Mouse (Mus musculus) embryonic facial prominence, embryonic 13.5 days (tissue): Measurements from ENCODE around the gene Asic1. TPM values are rescaled to one million over a fixed set of nuclear protein-coding genes. Genes with fewer than 3 reads are reported as not detected.
A peak's percentile ranks its signal among the peaks of the same experiment; 100 is the strongest.

ENCODE experiments used
- ATAC-seq: fragments of 200-750 bp; cut with Nextera tagmentation; 2 replicates; pipeline ENCODE4 v1.8.0; 2017; ENCODE audit warnings: low read depth; ENCODE audit not compliant: insufficient number of reproducible peaks, insufficient read depth, low FRiP score, low TSS enrichment
- H3K27ac ChIP-seq: fragments of 300-500 bp; sonication (generic); 2 replicates; pipeline ENCODE4 v1.5.1; 2015; ENCODE audit warnings: moderate library complexity, mild to moderate bottlenecking, inconsistent platforms
- H3K27me3 ChIP-seq: fragments of 300-500 bp; sonication (generic); 2 replicates; pipeline ENCODE4 v1.6.1; 2015; ENCODE audit warnings: mild to moderate bottlenecking, inconsistent platforms
- H3K36me3 ChIP-seq: fragments of 300-500 bp; sonication (generic); 2 replicates; pipeline ENCODE4 v1.6.1; 2015; ENCODE audit warnings: mild to moderate bottlenecking, inconsistent platforms
- H3K4me1 ChIP-seq: fragments of 300-500 bp; sonication (generic); 2 replicates; pipeline ENCODE4 v1.6.1; 2015; ENCODE audit warnings: inconsistent platforms
- H3K4me2 ChIP-seq: fragments of 300-500 bp; sonication (generic); 2 replicates; pipeline ENCODE4 v1.6.1; 2015; ENCODE audit warnings: moderate library complexity, mild to moderate bottlenecking, inconsistent platforms
- H3K4me3 ChIP-seq: fragments of 300-500 bp; sonication (generic); 2 replicates; pipeline ENCODE4 v1.5.1; 2015; ENCODE audit warnings: mild to moderate bottlenecking, inconsistent platforms
- H3K9ac ChIP-seq: fragments of 300-500 bp; sonication (generic); 2 replicates; pipeline ENCODE4 v1.6.1; 2015; ENCODE audit warnings: mild to moderate bottlenecking, inconsistent platforms
- H3K9me3 ChIP-seq: fragments of 300-500 bp; sonication (generic); 2 replicates; pipeline ENCODE4 v1.6.1; 2016; ENCODE audit warnings: inconsistent platforms
- WGBS: fragments of 180-500 bp; shearing (Covaris S2); methylation state at CpG from one replicate; pipeline ENCODE4 v1.1.7; 2015; ENCODE audit warnings: mixed read lengths; 5-methylcytosine and 5-hydroxymethylcytosine counted together
- polyA plus RNA-seq: library from polyadenylated mRNA; unstranded; fragments of >200 nt; fragmentation: Nextera tagmentation; extraction: Ambion mirVana; gene quantifications from 2 replicates; pipeline ENCODE4 v1.2.1, GENCODE M21; 2015

The Asic1 gene
- polyA plus RNA-seq, 1 experiment from 2014 or later: 4.2 TPM

GRCm38 (mm10) chr15:99650304-99650703 is 19.9 kb upstream of the Asic1 start:
- peak overlapping the region; percentile 80 for H3K9ac ChIP-seq
- WGBS: 49% methylated on average over 2 of the region's 2 CpGs
- H3K27ac ChIP-seq: no peak overlapping the region

GRCm38 (mm10) chr15:99651163-99651872 is 18.9 kb upstream of the Asic1 start, which contains the start of gene Racgap1:
Gene Racgap1 (minus strand): TSS chr15:99651656.
- ATAC-seq: peak; percentile 91
- Histone ChIP-seq H3K36me3 (no peaks in the 10 kb centered on the region), H3K4me1 (peaks cover 63% of the 10 kb centered on the region), H3K9me3 (no peaks in the 10 kb centered on the region), H3K4me3 (peak within 1 kb of the TSS; percentile 85), H3K4me2 (peak within 1 kb of the TSS; percentile 80), H3K27ac (no peak within 1 kb of the TSS; the same call in 1 of the 2 replicates), H3K27me3 (peaks cover 39% of the 10 kb centered on the region), H3K9ac (peak within 1 kb of the TSS; percentile 80)
- under 1% methylated on average over 68 of the region's 68 CpGs for WGBS

More at GRCm38 (mm10) chr15:99650304-99650703, 19.9 kb upstream of the Asic1 start:
- peaks cover 68% of the 10 kb centered on the region for H3K4me1 ChIP-seq
- ATAC-seq: no peak
- no peaks in the 10 kb centered on the region for H3K36me3 ChIP-seq
- peak overlapping the region; percentile 80 for H3K4me2 ChIP-seq
- H3K4me3 ChIP-seq: peak overlapping the region; percentile 85
- H3K9me3 ChIP-seq: no peaks in the 10 kb centered on the region
- peaks cover 30% of the 10 kb centered on the region for H3K27me3 ChIP-seq

GRCm38 (mm10) chr15:99651984-99652872 is 17.9 kb upstream of the Asic1 start:
- H3K4me3 ChIP-seq: peak overlapping the region; percentile 85
- H3K4me1 ChIP-seq: peaks cover 54% of the 10 kb centered on the region
- no peaks in the 10 kb centered on the region for H3K36me3 ChIP-seq
- 67% methylated on average over 10 of the region's 10 CpGs for WGBS
- 0 out of 2 replicates have a peak overlapping the region, but pooled peaks have one; percentile 22 for H3K9ac ChIP-seq
- peaks cover 48% of the 10 kb centered on the region for H3K27me3 ChIP-seq
- H3K9me3 ChIP-seq: no peaks in the 10 kb centered on the region
- H3K4me2 ChIP-seq: peak overlapping the region; percentile 80
- H3K27ac ChIP-seq: no peak overlapping the region
- no peak for ATAC-seq

- Histone ChIP-seq H3K4me2 (peak overlapping the region; percentile 53), H3K36me3 (no peaks in the 10 kb centered on the region), H3K9ac (no peak overlapping the region), H3K9me3 (no peaks in the 10 kb centered on the region), H3K27me3 (peaks cover 48% of the 10 kb centered on the region), H3K4me1 (peaks cover 44% of the 10 kb centered on the region), H3K4me3 (peak overlapping the region; percentile 16), H3K27ac (no peak overlapping the region)
- 12% methylated on average over 8 of the region's 8 CpGs for WGBS
- ATAC-seq: no peak
These were observed 16.9 kb upstream of the Asic1 start for GRCm38 (mm10) chr15:99653291-99653690.

- Histone ChIP-seq H3K9ac (peak overlapping the region; percentile 49; the same call in 1 of the 2 replicates), H3K27ac (no peak overlapping the region), H3K36me3 (no peaks in the 10 kb centered on the region), H3K4me1 (peaks cover 40% of the 10 kb centered on the region), H3K4me2 (peak overlapping the region; percentile 53), H3K9me3 (no peaks in the 10 kb centered on the region), H3K4me3 (peak overlapping the region; percentile 16), H3K27me3 (peaks cover 48% of the 10 kb centered on the region)
- WGBS: 4% methylated on average over 21 of the region's 21 CpGs
- ATAC-seq: no peak
These were observed 16.3 kb upstream of the Asic1 start for GRCm38 (mm10) chr15:99653876-99654275.

GRCm38 (mm10) chr15:99655956-99656355 is 14.2 kb upstream of the Asic1 start:
- H3K4me2 ChIP-seq: no peak overlapping the region
- ATAC-seq: no peak
- H3K9me3 ChIP-seq: no peaks in the 10 kb centered on the region
- no peak overlapping the region for H3K4me3 ChIP-seq
- no peak overlapping the region for H3K9ac ChIP-seq
- H3K27ac ChIP-seq: no peak overlapping the region
- no peaks in the 10 kb centered on the region for H3K36me3 ChIP-seq
- whole genome bisulfite sequencing: 36% methylated on average over 9 of the region's 9 CpGs
- H3K27me3 ChIP-seq: peaks cover 48% of the 10 kb centered on the region
- peaks cover 19% of the 10 kb centered on the region for H3K4me1 ChIP-seq

GRCm38 (mm10) chr15:99658437-99658836 is 11.7 kb upstream of the Asic1 start:
- 45% methylated on average over 2 of the region's 2 CpGs for WGBS
- no peak overlapping the region for H3K4me3 ChIP-seq
- H3K4me2 ChIP-seq: no peak overlapping the region
- no peaks in the 10 kb centered on the region for H3K36me3 ChIP-seq
- H3K27me3 ChIP-seq: peaks cover 40% of the 10 kb centered on the region
- peaks cover 17% of the 10 kb centered on the region for H3K4me1 ChIP-seq
- H3K9ac ChIP-seq: no peak overlapping the region
- H3K9me3 ChIP-seq: no peaks in the 10 kb centered on the region
- no peak overlapping the region for H3K27ac ChIP-seq
- ATAC-seq: no peak

- Histone ChIP-seq H3K36me3 (no peaks in the 10 kb centered on the region), H3K9ac (no peak overlapping the region), H3K9me3 (no peaks in the 10 kb centered on the region), H3K4me1 (peaks cover 21% of the 10 kb centered on the region), H3K4me2 (no peak overlapping the region), H3K27me3 (peaks cover 38% of the 10 kb centered on the region), H3K27ac (no peak overlapping the region), H3K4me3 (no peak overlapping the region)
- 91% methylated on average over 15 of the region's 15 CpGs for WGBS
- no peak for ATAC-seq
These were observed 8.9 kb upstream of the Asic1 start for GRCm38 (mm10) chr15:99661121-99661830.

- Histone ChIP-seq H3K9ac (no peak overlapping the region), H3K9me3 (no peaks in the 10 kb centered on the region), H3K4me3 (no peak overlapping the region), H3K36me3 (no peaks in the 10 kb centered on the region), H3K27ac (no peak overlapping the region; the same call in 1 of the 2 replicates), H3K4me1 (peaks cover 20% of the 10 kb centered on the region), H3K27me3 (peaks cover 39% of the 10 kb centered on the region), H3K4me2 (0 out of 2 replicates have a peak overlapping the region, but pooled peaks have one; percentile 9)
- 30% methylated on average over 7 of the region's 7 CpGs for WGBS
- ATAC-seq: no peak
These were observed 7.8 kb upstream of the Asic1 start for GRCm38 (mm10) chr15:99662371-99662770.

- peaks cover 47% of the 10 kb centered on the region for H3K27me3 ChIP-seq
- H3K36me3 ChIP-seq: no peaks in the 10 kb centered on the region
- H3K4me1 ChIP-seq: peaks cover 21% of the 10 kb centered on the region
- H3K9ac ChIP-seq: peak overlapping the region; percentile 62
- no peak for ATAC-seq
- H3K4me3 ChIP-seq: peak overlapping the region; percentile 46
- WGBS: 6% methylated on average over 17 of the region's 17 CpGs
- H3K4me2 ChIP-seq: peak overlapping the region; percentile 91
- peak overlapping the region; percentile 44; the same call in 1 of the 2 replicates for H3K27ac ChIP-seq
- no peaks in the 10 kb centered on the region for H3K9me3 ChIP-seq
These were observed 6.1 kb upstream of the Asic1 start for GRCm38 (mm10) chr15:99663964-99664599.
